Mouse (Mus musculus) layer of hippocampus, adult 2 months (tissue): ENCODE measurements at regions not wholly inside any gene's neighbourhood (a gene's known extent, or its start where the extent isn't known, plus 50 kb on each side); places are given as distances from the start of the nearest gene placed in this dataset.
A peak's percentile ranks its signal among the peaks of the same experiment; 100 is the strongest.

Experiments
- DNase-seq, 2 experiments: peaks; one replicate each; pipeline ENCODE4 v3.0.0; 2022; ENCODE audit warnings: low spot score in 2 of 2
- H3K27ac ChIP-seq: fragments of 200-600 bp; 2 replicates; pipeline ENCODE4 v1.8.1; 2022
- H3K4me3 ChIP-seq: fragments of 200-600 bp; 2 replicates; pipeline ENCODE4 v1.8.1; 2022; ENCODE audit warnings: mild to moderate bottlenecking
- CTCF ChIP-seq: fragments of 200-600 bp; conservative IDR thresholded peaks from 2 replicates; pipeline ENCODE4 v1.8.1; 2022; ENCODE audit warnings: antibody characterized with exemption, mild to moderate bottlenecking, moderate library complexity

GRCm38 (mm10) chr17:14531796-14532195, 162.2 kb downstream of the Thbs2 start:
- no peak for DNase-seq
- Histone ChIP-seq H3K27ac (no peak overlapping the region), H3K4me3 (no peak overlapping the region)
- TF ChIP-seq CTCF: no peak

DNA sequence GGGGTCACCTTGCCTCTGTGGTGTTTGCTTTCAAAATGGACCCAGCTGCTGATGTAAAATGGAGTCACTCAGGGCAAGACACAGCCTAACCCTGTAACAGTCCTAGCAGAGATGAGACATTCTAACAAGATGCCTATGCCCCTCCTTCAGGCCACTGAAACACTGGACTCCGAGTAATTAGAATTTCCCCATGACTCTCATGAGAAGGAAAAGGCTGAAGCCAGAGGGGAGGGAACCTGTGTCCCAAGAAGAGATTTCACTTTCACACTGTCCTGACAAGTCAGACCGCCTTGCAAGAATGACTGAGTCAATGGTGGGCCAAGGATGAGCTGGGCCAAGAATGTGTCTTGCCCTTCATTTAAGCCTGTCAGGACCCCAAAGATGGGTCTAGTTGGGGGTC, 166.3 kb downstream of the Thbs2 start:
- DNase-seq: no peak
- no peak overlapping the region for H3K4me3 ChIP-seq
- no peak for TF ChIP-seq CTCF
- no peak overlapping the region for H3K27ac ChIP-seq

- TF ChIP-seq CTCF: peak; percentile 15; the same call in 1 of the 2 replicates
- no peak overlapping the region for H3K27ac ChIP-seq
- H3K4me3 ChIP-seq: no peak overlapping the region
- no peak for DNase-seq
These were observed 168.8 kb downstream of the Thbs2 start for GRCm38 (mm10) chr17:14525255-14525654.

GRCm38 (mm10) chr17:14524426-14525236, 169.4 kb downstream of the Thbs2 start:
- no peak overlapping the region for H3K27ac ChIP-seq
- peak; percentile 89 for TF ChIP-seq CTCF
- no peak overlapping the region for H3K4me3 ChIP-seq
- peak; percentile 47 to 71 for DNase-seq

GRCm38 (mm10) chr17:14522011-14522410, 172.0 kb downstream of the Thbs2 start:
- H3K4me3 ChIP-seq: no peak overlapping the region
- no peak overlapping the region for H3K27ac ChIP-seq
- no peak for TF ChIP-seq CTCF
- no peak for DNase-seq

- no peak overlapping the region for H3K4me3 ChIP-seq
- peak; percentile 92 for TF ChIP-seq CTCF
- no peak overlapping the region for H3K27ac ChIP-seq
- DNase-seq: peak; percentile 65 to 85
These were observed 173.5 kb downstream of the Thbs2 start for GRCm38 (mm10) chr17:14520565-14520964.

DNA sequence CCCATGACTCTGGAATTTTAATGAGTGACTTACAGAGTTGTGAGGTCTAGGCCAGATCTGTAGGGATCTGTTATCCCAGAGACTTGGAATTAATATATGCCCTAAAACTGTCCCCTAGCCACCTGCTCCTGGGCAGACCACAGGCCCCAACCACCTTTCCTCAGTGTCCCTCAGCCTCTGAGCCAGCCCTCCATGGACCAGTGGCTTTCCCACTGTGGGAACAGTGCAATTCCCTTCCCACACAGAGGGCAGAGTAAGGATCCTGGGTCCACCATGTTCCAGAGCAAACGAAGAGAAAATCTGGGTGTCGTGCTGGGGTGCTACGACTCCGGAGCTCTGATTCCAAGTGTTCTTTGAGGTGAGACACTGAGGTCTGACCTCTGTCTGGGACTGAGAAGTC, 174.7 kb downstream of the Thbs2 start:
- no peak for TF ChIP-seq CTCF
- DNase-seq: no peak
- no peak overlapping the region for H3K4me3 ChIP-seq
- H3K27ac ChIP-seq: no peak overlapping the region

DNA sequence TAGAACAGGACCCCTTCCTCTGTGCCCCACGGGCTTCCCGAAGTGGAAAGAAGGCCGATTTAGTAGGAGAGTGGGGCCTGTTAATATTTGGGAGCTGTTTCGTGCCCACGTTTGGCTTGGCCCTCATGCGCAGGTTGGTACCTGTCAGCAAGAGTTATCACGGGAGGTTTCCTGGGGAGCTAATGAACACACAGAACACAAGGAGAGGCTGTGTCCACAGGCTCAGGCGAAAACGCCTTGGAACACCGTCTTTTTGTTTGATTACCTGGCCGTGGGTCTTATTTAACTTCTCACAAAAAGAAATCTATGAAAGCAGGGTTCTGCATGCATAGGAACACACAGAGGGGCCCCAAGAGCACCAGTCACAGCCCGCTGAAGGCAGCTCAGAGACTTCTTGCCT, 175.8 kb downstream of the Thbs2 start:
- H3K4me3 ChIP-seq: no peak overlapping the region
- TF ChIP-seq CTCF: no peak
- DNase-seq: no peak
- no peak overlapping the region for H3K27ac ChIP-seq

DNA sequence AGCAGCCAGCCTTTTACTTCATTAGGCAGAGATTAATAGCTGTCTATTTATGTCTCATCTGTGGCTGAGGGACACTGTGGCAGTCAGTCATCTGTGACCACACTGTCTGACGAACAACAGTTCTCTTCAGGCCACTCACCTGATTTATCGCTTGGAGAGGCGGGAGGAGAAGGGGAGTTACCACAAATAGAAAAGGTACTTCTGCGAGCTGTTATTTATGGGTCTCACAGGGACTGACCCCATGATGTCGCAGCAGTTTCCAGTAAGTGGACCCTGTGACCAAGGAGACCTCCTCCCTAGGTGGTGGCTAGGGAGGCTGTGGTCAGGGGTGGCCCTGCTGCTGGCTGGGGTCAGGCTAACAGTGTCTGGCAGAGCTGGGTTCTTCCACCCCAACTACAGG, 176.7 kb downstream of the Thbs2 start:
- H3K27ac ChIP-seq: no peak overlapping the region
- no peak for DNase-seq
- H3K4me3 ChIP-seq: no peak overlapping the region
- TF ChIP-seq CTCF: no peak

DNA sequence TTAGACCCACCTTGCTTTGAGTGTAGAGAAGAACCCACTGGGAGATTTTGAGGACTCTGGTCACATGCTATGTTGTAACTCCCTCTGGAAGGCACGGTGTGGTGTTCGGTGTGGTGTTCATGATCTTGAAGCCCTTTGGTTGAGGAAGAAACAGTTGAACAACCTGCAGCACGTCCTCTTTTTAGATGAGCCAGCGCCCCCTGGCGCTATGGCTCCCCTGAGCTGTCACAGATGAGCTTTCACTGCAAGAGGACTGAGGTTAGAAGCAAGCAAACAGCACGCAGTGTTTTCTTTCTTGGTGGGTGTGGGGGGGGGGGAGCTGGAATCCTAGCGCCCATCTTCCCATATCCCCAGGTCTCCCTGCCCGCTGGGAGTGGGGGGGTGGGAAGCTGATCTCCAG, 177.9 kb downstream of the Thbs2 start:
- Histone ChIP-seq H3K27ac (no peak overlapping the region), H3K4me3 (no peak overlapping the region)
- peak; percentile 73 for TF ChIP-seq CTCF
- DNase-seq: peak; percentile 51 to 69

- no peak overlapping the region for H3K27ac ChIP-seq
- TF ChIP-seq CTCF: no peak
- DNase-seq: no peak
- no peak overlapping the region for H3K4me3 ChIP-seq
These were observed 180.6 kb downstream of the Thbs2 start for GRCm38 (mm10) chr17:14513454-14513853.

GRCm38 (mm10) chr17:14510486-14510885, 183.5 kb downstream of the Thbs2 start:
- no peak for DNase-seq
- H3K4me3 ChIP-seq: no peak overlapping the region
- H3K27ac ChIP-seq: no peak overlapping the region
- TF ChIP-seq CTCF: no peak

DNA sequence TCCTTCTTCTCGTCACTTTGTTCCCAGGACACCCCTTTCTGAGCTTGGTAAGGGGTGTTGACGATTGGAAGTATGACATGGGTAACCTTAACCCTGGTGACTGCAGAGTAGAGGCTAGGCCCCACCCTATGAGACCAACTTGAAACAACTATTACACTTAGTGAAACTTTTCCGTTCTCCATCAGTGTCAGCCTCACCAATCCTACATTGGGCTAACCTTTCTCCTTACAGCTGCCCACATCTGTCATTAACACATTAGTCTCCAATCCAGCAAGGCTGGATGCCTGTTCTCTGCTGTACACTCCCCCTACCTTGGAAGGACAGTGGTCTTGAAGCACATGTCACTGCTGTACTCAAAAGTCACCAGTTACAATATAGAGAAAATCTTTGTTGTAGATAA, 186.9 kb downstream of the Thbs2 start:
- Histone ChIP-seq H3K27ac (no peak overlapping the region), H3K4me3 (no peak overlapping the region)
- DNase-seq: no peak
- no peak for TF ChIP-seq CTCF

DNA sequence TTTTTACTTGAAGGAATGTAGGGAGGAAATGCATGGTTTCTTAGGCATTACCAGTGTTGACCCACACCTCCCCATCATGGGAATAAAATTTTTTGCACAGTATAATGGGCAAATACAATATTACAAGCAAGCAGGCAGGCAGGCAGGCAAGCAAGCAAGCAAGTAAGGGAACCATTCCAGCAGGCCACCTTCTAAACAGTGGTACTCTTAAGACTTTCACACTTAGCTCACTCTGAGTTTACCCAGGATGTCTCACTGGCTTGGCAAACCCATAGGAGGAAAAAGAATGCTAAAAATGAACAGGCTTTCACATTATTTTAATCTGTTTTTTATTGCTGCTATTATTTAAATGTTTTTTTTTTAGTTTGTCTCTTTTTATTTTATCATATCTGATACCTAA, 187.9 kb downstream of the Thbs2 start:
- TF ChIP-seq CTCF: no peak

More for the DNA sequence above, 187.9 kb downstream of the Thbs2 start:
- Histone ChIP-seq H3K4me3 (no peak overlapping the region), H3K27ac (no peak overlapping the region)
- DNase-seq: no peak
